Mouse (Mus musculus) stomach, embryonic 14.5 days (tissue): Measurements from ENCODE around the gene Carmil1. TPM values are rescaled to one million over a fixed set of nuclear protein-coding genes. Genes with fewer than 3 reads are reported as not detected.

Experiments used
- ATAC-seq: fragments of 200-750 bp; cut with Nextera tagmentation; 2 replicates; pipeline ENCODE4 v1.8.0; 2017; ENCODE audit warnings: low read depth, moderate TSS enrichment; ENCODE audit not compliant: insufficient number of reproducible peaks, insufficient read depth, low FRiP score
- H3K27ac ChIP-seq: fragments of 300-500 bp; sonication (generic); 2 replicates; pipeline ENCODE4 v1.5.1; 2014; ENCODE audit warnings: mild to moderate bottlenecking, low read length, moderate library complexity, mixed read lengths
- H3K27me3 ChIP-seq: fragments of 300-500 bp; sonication (generic); 2 replicates; pipeline ENCODE4 v1.6.1; 2014; ENCODE audit warnings: low read length, control low read depth, mixed read lengths; ENCODE audit not compliant: control insufficient read depth, insufficient read depth
- H3K36me3 ChIP-seq: fragments of 300-500 bp; sonication (generic); 2 replicates; pipeline ENCODE4 v1.6.1; 2014; ENCODE audit warnings: mild to moderate bottlenecking, control low read depth, low read length, moderate library complexity, mixed read lengths; ENCODE audit not compliant: control insufficient read depth, insufficient read depth
- H3K4me1 ChIP-seq: fragments of 300-500 bp; sonication (generic); 2 replicates; pipeline ENCODE4 v1.6.1; 2014; ENCODE audit warnings: low read length, control low read depth, mixed read lengths; ENCODE audit not compliant: control insufficient read depth, insufficient read depth
- H3K4me2 ChIP-seq: fragments of 300-500 bp; sonication (generic); replicated peaks from 2 replicates; pipeline ENCODE4 v1.6.1; 2014; ENCODE audit warnings: low read depth, low read length, control low read depth
- H3K4me3 ChIP-seq: fragments of 300-500 bp; sonication (generic); 2 replicates; pipeline ENCODE4 v1.5.1; 2014; ENCODE audit warnings: low read depth, low read length, control low read depth
- H3K9ac ChIP-seq: fragments of 300-500 bp; sonication (generic); replicated peaks from 2 replicates; pipeline ENCODE4 v1.6.1; 2014; ENCODE audit warnings: low read depth, mild to moderate bottlenecking, control low read depth, low read length, moderate library complexity, mixed read lengths
- H3K9me3 ChIP-seq: fragments of 300-500 bp; sonication (generic); 2 replicates; pipeline ENCODE4 v1.6.1; 2016; ENCODE audit warnings: low read depth, low read length, control low read depth; ENCODE audit not compliant: control insufficient read depth
- WGBS: fragments of 180-500 bp; shearing (Covaris S2); extraction: QIAGEN DNeasy Blood & Tissue Kit; methylation state at CpG from one replicate; pipeline ENCODE4 v1.1.7; 2014; 5-methylcytosine and 5-hydroxymethylcytosine counted together
- polyA plus RNA-seq: library from polyadenylated mRNA; unstranded; fragments of >200 nt; fragmentation: Nextera tagmentation; extraction: Ambion mirVana; gene quantifications from 2 replicates; pipeline ENCODE4 v1.2.1, GENCODE M21; 2014

Gene Carmil1
- 34.8 and 35.7 TPM in 2 replicates for polyA plus RNA-seq

DNA sequence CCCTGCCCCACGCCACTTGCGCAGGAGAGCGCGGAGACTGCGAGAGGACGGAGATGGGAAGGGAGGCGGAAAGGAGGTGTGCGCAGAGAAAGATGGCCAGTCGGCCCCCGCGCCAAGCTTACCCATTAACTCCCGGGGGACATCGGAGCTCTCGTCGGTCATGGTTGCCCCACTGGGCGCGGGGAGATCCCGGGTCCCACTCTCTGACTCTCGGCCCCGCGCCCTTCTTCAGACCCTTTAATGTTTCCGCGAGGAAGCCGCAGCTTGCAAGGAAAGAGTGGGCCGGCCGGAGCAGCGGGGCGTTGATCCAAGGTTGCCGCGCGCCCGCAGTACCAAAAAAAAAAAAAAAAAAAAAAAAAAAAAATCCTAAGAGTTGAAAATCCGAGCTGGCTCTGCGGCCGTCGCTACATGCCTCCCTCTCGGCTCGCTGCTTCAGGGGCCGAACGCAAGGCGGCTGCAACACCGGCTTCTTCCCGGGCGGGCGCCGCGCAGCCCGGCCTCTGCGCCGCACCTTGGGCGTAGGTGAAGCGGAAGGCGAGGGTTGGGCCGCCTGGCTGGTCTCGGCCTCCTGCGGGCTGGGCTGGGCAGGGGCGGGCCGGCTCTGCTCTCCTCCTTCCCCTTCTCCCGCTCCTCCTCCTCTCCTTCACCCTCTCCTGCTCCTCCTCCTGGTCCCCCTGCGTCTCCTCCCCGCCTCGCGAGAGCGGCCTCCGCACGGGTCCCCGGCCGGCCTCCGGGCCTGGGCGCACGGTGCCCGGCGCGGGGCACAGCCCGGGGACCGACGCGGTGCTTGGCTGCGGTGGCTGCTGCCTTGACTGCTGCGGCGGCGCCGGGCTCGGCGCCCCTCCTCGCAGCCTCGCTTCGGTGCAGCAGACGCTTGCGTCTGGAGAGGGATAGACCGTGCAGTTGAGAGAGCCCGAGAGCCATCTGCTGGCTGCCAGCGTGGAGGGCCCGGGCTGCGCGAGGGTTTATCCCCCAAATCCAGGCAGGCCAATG lies at the start of gene Carmil1:
TSS of gene Carmil1 (minus strand) at position 357 of the 993 bp plus-strand sequence.
- Histone ChIP-seq H3K4me1 (0 out of 2 replicates have a peak, but pooled peaks cover 7% of the 10 kb centered on the region), H3K4me2 (peak within 1 kb of the TSS; percentile 81), H3K9ac (peak within 1 kb of the TSS; percentile 62), H3K27ac (peak within 1 kb of the TSS; percentile 93), H3K9me3 (no peaks in the 10 kb centered on the region), H3K27me3 (no peaks in the 10 kb centered on the region), H3K36me3 (no peaks in the 10 kb centered on the region), H3K4me3 (peak within 1 kb of the TSS; percentile 47)
- WGBS = 0% methylated on average over 94 of the region's 96 CpGs
- ATAC-seq = peak; percentile 96

GRCm38 (mm10) chr13:24330128-24330527 lies 49.5 kb upstream of the Carmil1 start:
- Histone ChIP-seq H3K4me2 (no peak overlapping the region), H3K9ac (no peak overlapping the region), H3K27ac (no peak overlapping the region), H3K9me3 (no peaks in the 10 kb centered on the region), H3K4me3 (no peak overlapping the region), H3K27me3 (no peaks in the 10 kb centered on the region), H3K36me3 (no peaks in the 10 kb centered on the region), H3K4me1 (no peaks in the 10 kb centered on the region)
- ATAC-seq = no peak
- WGBS = 85% methylated on average over 4 of the region's 4 CpGs

GRCm38 (mm10) chr13:24328036-24328817 lies 47.6 kb upstream of the Carmil1 start:
- ATAC-seq = no peak
- no peak overlapping the region for H3K9ac ChIP-seq
- no peaks in the 10 kb centered on the region for H3K36me3 ChIP-seq
- 76% methylated on average over 9 of the region's 9 CpGs for WGBS
- no peaks in the 10 kb centered on the region for H3K9me3 ChIP-seq
- no peak overlapping the region for H3K4me3 ChIP-seq
- H3K27ac ChIP-seq = no peak overlapping the region
- no peaks in the 10 kb centered on the region for H3K4me1 ChIP-seq
- no peak overlapping the region for H3K4me2 ChIP-seq
- H3K27me3 ChIP-seq = no peaks in the 10 kb centered on the region

DNA sequence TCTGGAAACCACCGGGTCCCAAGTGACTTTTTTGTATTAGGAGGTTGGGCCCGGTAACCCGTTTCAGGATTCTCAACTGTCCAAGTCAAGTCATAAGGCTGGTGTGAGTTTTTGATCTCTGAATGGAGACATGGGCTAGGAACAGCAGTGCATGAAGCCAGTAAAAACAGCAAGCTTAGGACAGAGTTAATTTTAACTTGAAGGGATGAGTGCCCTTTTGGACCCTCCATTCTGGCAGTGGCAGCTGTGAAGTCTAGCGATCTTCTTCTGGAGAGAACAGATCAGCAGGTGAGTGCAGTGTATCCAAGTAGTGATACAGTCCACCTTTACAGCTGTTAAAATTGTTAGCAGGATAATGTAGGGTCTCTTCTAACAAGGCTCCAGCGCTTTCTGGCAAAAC lies 46.6 kb upstream of the Carmil1 start, which contains the start of gene Cmah:
TSS of gene Cmah (plus strand) at position 204 of the 400 bp plus-strand sequence.
- WGBS = 76% methylated on average over 5 of the region's 5 CpGs
- no peak for ATAC-seq
- Histone ChIP-seq H3K36me3 (no peaks in the 10 kb centered on the region), H3K9ac (no peak within 1 kb of the TSS), H3K4me3 (no peak within 1 kb of the TSS), H3K4me2 (no peak within 1 kb of the TSS), H3K27ac (no peak within 1 kb of the TSS), H3K9me3 (no peaks in the 10 kb centered on the region), H3K27me3 (no peaks in the 10 kb centered on the region), H3K4me1 (no peaks in the 10 kb centered on the region)

- Histone ChIP-seq H3K9ac (no peak overlapping the region), H3K27me3 (no peaks in the 10 kb centered on the region), H3K4me2 (no peak overlapping the region), H3K4me1 (no peaks in the 10 kb centered on the region), H3K36me3 (no peaks in the 10 kb centered on the region), H3K9me3 (no peaks in the 10 kb centered on the region), H3K27ac (no peak overlapping the region), H3K4me3 (no peak overlapping the region)
- no peak for ATAC-seq
- 74% methylated on average over 6 of the region's 6 CpGs for WGBS
Measured at GRCm38 (mm10) chr13:24321313-24321712, 40.7 kb upstream of the Carmil1 start.

DNA sequence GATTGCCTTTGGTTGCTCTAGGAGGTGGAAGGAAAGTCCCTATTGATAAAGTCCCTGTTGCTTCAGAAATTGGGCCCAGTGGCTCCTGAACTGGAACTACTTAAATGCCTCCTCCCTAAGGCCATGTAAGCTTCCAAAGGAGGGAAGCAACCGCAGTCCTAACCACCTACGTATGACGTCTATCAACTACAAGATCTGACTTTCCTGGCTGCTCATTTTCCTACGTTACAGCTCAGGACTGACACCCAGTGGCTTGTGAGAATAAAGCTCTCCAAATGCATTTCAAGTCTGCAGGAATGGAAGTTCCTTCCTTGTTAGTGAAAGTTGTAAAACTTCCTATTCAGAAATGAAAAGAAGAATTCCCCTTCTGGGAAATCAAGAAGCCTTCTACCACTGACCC lies 38.0 kb upstream of the Carmil1 start:
- 19% methylated on average over 4 of the region's 4 CpGs for WGBS
- Histone ChIP-seq H3K27ac (no peak overlapping the region), H3K36me3 (no peaks in the 10 kb centered on the region), H3K4me1 (no peaks in the 10 kb centered on the region), H3K9ac (no peak overlapping the region), H3K4me2 (no peak overlapping the region), H3K4me3 (no peak overlapping the region), H3K27me3 (no peaks in the 10 kb centered on the region), H3K9me3 (no peaks in the 10 kb centered on the region)
- no peak for ATAC-seq

GRCm38 (mm10) chr13:24316563-24316962 lies 36.0 kb upstream of the Carmil1 start:
- H3K27ac ChIP-seq = no peak overlapping the region
- WGBS = 73% methylated on average over 3 of the region's 3 CpGs
- no peaks in the 10 kb centered on the region for H3K36me3 ChIP-seq
- no peaks in the 10 kb centered on the region for H3K9me3 ChIP-seq
- H3K27me3 ChIP-seq = no peaks in the 10 kb centered on the region
- no peaks in the 10 kb centered on the region for H3K4me1 ChIP-seq
- no peak for ATAC-seq
- H3K4me3 ChIP-seq = no peak overlapping the region
- H3K4me2 ChIP-seq = no peak overlapping the region
- no peak overlapping the region for H3K9ac ChIP-seq
